Mouse (Mus musculus) kidney, adult 18-20 months (tissue): ENCODE results near the gene Adat1.
A peak's percentile ranks its signal among the peaks of the same experiment; 100 is the strongest.
"Not testable (repeated sequence)": the region's sequence is repeated elsewhere in the genome, so short reads cannot be mapped to it uniquely, and the experiment has no call there.

Source experiments
- DNase-seq: peaks from one replicate; pipeline ENCODE4 v3.0.0; 2021

Adat1 gene

DNA sequence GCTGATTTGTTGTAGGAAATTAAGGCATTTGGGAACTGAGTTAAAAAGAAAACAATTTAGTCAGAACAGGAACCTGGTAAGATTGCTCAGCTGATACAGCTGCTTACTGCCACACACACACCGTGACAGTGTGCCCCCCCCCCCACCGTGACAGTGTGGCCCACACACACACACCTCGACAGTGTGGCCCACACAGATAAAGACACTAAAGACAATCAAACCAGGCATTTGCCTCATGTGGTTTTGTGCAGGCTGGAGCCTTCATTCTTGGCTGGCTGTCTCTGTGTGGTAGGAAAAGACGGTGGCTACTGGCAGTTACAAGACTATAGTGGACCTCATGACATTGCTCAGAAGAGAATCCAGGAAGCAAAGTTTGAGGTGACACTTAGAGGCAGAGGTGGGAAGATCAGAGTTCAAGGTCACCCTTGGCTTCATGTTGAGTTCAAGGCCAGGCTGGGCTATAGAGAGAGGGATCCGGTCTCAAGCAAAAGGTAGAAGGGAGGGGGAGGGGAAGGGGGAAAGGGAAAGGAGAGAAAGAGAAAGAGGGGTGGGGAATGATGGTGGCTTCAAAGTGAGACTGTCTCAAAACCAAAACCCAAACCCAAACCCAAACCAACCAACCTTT is 24.7 kb downstream of the Adat1 start:
- DNase-seq, result no peak

DNA sequence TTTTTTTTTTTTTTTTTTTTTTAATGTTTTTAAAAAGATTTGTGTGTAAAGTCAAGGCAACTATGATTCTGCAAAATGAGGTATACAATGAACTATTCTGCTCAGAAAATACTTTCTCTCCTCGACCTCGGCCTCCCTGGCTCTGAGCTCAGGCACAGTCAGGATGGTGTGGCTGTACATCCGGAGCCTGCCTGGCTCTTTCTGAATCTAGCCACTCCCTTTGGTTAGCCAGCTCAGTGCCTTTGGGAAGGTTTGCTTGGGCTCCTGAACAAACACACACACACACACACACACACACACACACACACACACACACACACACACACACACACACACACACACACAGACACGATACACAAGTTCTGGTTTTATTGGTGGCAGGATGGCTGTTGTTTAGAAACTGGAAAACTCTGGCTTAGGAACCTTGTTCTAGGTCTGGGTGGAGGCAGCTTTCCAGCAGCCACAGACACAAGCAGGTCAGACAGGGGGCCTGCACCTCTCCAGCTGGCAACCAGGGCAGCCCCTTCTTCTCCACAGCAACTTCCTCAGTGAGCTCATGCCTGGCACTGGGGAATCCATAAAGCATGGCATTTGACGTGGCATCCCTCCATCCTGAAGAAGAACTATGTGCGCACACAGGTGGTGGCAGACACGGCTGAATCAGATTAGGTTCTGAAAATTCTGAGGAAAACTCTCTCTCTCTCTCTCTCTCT is 27.1 kb downstream of the Adat1 start:
- DNase-seq, result no peak

DNA sequence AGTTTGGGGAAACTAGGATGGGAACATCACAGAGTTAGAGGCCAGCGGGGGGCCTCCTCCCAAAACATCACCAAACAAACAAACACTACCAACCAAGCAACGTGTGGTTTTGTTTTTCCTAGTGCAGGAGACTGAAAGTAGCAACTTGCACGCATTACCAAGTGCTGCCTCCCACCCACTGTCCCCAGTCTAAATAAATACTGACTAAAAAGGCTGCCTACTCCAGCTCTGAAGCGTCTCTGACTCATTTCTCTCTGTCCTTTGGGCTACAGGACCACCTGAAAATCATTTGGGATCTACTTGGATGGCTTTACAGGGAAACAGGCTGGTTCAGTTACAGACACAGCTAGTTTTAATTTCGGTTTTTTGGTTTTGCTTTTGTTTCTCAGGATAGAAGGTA is 27.8 kb downstream of the Adat1 start:
- no peak for DNase-seq

DNA sequence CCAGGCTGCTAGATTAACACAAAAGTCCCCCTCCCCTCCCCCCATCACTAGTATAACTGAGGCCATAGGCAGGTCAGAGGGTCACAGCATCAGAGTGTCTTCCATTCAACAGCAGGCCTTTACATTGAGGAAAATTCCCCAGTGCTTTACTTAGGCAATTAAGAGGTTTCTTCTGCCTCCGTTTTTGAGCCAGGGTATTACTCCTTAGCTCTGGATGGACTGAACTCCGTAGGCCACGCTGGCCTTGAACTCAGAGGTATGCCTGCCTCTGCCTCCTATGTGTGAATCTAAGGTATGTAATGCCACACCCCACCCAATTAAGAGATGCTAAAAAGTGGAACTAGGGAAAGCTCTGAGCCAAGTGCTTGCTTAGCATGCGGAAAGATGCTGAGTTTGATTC is 28.6 kb downstream of the Adat1 start:
- DNase-seq, result no peak

DNA sequence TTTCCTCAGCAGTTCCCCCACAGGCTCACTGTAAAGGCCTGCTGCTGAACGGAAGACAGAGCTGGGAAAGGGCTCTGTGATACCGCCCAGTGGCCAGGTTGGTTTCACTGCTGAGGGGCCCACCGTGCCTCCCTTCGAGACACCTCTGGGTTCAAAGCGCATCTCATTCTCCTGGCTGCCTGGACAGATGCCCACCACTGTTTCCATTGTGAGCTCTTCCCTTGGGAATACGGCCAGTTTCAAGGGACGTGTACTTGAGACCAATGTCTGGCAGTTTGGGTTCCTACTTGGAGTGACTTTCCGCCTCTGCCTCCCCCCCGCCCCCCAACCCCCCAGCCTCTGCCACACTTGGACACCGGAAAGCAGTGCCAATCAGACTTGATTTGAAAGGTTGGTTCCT is 29.0 kb downstream of the Adat1 start:
- DNase-seq, result no peak

DNA sequence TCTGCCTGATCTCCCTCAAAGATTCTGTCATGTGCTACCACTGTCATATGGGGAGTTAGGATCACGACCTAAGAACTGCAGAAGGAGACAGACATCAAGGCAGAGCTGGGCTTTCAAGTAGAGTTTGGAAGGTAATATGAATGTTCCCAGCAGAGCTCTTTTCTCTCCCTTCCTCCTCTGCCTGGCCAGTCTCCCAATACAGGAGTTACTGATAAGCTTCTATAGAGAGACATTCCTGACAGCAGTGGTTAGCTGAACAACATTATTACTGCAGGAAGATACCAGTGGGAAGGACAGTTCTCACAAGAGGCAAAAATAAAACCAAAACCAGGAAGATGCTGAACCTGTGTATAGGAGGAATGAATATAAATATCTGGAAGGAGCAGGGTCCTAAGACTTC is 29.5 kb downstream of the Adat1 start:
- no peak for DNase-seq

DNA sequence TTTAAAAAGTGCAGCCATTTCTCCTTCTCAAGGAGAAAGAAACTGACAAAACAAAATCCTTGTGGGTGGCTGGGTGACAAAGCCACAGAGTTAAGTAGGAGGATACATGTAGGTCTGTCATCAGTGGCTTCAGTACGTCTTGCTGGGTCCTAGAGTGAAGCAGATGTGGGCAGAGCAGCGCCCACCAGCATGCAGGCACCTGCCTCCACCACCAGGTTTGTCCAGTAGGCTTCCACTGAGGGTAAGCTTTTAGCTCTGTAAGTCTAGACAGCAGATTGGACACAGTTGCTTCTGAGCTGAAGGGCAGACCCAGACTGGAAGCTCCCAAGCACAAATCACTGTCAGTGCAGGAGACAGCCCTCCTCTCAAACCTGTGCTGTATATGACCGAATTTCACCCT is 30.8 kb downstream of the Adat1 start:
- no peak for DNase-seq

DNA sequence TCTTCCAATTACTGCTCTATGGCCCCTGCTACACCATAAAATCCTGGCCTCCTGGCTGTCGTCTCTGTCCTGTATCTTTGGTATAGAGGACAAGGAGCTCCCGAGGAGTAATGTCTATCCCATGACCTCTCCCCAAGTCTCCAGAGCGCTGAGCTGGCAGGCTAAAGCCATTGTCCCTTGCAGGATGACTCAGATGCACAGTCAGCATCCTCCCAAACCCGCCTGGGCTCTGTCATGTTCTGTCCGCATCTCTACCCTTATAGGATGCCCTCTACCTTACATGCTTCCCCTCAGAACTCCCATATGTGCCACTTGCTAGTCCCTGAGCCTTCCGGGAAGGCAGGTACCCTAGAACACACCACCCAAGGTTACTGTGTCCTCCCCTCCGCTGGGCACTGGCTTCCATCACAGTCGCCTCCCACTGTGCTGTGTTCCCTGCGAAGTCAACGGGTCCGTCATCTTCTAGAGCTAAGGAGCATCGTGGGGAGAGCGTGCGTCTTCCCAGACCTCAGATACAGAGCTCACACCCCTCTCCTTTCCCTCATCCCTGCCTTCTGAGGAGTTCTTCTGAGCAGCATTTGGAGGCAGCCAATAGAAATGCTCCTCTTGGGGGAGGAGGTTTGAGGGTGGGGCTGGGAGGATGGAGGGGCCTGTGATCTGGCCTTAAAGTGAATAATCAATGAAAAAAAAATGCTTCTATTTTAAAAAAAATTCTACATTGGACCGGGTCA is 31.3 kb downstream of the Adat1 start:
- DNase-seq, result no peak

DNA sequence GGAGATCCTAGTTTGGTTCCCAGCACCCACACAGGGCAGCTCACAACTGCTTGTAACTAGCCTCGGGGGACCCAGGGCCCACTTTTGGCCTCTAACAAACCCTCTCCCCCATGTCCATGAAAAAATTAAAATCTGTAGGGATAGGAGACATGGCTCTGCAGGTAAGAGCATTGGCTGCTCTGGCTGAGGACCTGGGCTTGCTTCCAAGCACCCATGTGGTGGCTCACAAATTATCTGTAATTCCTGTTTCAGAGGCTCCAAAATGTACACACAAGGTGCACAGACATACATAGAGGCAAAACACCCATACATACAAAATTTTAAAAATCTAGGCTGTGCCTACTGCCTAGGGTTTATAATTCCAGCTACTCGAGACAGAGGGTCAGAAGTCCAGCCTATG is 34.9 kb downstream of the Adat1 start:
- DNase-seq, result no peak

DNA sequence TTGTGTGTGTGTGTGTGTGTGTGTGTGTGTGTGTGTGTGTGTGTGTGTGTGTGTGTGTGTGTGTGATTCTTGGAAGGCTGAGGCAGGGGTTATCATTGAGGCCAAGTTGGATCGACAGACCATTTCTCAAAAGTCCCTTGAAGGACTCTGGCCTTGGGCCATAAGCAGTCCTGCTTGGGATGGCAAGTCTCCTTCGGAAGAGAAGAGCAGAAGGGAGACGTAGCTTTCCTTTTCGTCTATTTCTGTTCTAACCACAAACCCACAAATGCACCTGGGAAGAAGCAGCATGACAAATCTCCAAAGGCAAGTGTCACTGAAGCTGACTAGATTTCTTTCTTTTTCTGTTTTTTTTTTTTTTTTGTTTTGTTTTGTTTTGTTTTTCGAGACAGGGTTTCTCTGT is 36.2 kb downstream of the Adat1 start:
- DNase-seq, result no peak

DNA sequence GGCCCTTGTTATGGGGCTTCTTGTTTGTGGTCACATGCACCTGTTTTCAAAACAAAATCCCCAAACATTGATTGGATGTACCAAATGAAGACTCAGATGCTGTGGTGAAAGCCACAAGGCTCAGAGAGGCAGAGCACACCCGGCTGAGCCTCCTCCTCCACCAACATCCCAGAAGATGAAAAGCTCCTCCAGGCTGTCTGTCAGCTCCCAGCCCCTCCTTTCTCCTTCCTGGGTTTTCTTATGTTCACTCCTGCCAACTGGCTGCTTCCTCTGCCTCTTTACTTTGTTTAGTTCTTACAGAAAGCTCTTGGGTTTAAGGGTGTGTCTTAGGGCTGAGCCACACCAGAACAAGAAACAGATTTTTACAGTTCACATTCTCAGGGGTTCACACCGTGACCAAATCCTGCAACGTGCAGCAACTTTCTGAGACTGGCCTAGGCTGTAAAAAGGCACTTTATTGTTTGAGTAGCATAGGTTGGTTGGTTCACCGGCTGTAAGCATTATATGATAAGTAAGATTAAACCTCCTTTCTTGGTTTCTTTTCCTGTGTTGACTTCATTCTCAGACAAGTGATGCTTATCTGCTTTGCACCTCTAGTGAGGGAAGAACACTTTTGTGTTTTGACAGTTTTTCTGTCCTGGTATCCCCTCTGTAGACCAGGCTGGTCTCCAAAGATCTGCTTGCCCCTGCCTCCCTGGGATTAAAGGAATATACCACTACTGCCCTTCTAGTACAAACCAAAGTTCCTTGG is 37.1 kb downstream of the Adat1 start:
- DNase-seq, result no peak

DNA sequence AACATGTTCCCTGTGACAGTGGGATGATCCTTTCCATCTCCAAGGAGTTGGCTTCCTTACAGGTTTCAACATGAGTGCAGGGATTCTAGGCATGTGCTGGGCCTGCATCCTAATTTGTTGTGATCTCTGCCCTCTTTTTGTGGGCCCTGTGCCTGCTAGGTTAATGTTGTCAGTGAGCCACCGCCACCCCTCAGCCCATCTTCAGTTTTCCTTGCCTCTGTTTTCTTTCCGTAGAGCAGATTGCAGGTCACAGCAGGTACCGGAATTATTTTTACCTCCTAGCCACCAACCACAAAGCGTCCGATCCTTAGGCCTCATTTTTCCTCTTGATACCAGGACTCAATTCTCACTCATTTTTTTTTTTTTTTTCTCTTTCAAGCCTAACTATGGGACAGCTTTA is 40.2 kb downstream of the Adat1 start:
- DNase-seq, result no peak

DNA sequence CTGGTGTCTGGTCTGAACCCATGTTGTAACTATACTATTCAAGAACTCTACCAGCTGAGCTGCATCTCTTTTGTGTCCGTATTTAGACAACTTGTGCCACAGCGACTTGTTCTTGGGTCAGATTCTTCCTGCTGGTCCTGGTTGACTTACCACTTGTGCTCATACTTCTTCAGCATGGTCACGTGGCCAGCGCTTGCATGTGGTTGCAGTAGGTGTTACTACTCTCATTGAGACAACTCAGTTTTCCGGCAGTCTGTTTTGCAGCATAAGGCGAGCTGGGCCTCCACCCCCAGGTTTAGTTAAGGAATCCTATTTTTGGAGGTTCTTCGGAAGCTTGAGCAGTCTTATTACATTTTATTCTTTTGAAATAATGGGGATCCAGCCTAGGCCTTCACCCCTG is 40.8 kb downstream of the Adat1 start:
- no peak for DNase-seq

DNA sequence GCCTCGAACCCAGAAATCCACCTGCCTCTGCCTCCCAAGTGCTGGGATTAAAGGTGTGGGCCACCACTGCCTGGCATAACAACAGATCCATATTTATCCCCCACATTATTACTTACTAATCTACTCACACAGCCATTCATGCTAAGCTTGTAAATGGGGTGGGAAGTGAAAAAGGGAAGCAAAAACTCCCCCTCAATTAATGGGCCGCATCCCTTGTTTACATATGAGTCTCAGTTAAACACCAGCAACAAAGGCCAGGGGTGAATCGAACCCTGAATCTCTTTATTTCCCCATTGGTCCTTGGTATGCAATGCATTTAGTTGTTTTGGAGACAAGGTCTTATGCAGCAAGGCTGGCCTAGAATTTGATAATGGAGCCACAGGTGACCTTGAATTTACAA is 41.3 kb downstream of the Adat1 start:
- DNase-seq, result no peak

DNA sequence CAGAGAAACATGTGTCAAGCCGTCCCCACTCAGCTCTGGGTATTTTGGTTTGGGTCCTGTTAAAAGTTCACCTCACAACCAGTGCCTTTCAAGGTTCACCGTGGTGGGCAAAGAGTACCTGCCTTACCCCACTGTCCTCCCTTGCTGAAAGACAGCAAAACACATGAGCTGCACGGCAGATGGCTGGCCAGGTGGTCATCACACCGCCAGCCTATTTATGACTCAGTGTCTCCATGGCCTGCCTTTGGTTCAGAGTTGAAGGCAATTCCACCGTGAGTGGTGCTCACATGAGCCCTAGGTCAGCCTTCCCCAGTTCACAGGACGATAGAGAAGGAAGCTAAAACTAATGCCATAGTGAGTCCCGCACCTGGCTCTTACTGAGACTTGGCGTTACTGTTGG is 44.1 kb downstream of the Adat1 start:
- no peak for DNase-seq

DNA sequence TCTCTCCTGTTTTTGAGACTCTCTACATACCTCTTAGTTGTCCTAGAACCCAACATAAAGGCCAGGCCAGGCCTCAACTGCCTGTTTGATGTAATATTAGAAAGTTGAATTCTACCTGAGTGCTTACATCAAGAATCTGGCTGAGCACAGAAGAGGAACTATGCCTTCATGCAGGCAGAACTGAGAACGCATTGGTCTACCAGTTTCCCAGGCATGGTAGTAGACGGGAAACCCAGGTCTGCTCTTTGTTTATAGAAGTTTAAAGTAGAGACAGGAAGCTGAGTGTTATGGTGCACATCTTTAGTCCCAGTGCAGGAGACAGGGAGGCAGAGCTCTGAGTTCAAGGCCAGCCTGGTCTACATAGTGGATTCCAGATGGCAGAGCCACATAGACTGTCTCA is 45.0 kb downstream of the Adat1 start:
- DNase-seq, result no peak

DNA sequence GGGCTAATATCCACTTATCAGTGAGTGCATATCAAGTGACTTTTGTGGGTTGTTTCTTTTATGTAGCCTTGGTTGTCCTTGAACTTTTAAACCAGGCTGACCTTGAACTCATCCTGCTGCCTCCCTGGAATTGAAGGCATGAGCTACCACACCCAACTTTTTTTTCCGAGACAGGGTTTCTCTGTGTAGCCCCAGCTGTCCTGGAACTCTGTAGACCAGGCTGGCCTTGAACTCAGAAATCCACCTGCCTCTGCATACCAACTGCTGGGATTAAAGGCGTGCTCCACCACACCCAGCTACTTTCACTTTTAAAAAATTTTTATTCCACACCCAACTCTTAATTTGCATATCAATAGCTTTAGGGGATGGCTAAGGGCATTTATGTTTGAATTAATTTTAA is 48.6 kb downstream of the Adat1 start:
- no peak for DNase-seq

DNA sequence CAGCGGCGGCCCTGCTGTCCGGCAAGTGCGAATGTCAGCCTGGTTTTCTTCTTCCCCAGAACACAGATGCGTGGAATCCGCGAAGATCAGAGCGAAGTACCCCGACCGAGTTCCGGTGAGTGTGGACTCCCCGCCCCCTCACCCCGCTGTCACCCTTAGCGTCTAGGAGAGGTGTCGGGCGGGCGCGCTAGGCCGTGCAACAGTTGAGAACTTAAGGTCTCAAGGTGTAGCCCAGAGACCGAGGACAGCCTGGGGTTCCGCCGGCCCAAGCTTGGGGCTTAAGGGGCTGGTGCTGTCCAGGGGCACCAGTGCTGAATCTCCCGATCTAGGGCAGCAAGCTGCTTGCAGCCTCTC is 51.0 kb downstream of the Adat1 start:
- DNase-seq, result peak; percentile 53

DNA sequence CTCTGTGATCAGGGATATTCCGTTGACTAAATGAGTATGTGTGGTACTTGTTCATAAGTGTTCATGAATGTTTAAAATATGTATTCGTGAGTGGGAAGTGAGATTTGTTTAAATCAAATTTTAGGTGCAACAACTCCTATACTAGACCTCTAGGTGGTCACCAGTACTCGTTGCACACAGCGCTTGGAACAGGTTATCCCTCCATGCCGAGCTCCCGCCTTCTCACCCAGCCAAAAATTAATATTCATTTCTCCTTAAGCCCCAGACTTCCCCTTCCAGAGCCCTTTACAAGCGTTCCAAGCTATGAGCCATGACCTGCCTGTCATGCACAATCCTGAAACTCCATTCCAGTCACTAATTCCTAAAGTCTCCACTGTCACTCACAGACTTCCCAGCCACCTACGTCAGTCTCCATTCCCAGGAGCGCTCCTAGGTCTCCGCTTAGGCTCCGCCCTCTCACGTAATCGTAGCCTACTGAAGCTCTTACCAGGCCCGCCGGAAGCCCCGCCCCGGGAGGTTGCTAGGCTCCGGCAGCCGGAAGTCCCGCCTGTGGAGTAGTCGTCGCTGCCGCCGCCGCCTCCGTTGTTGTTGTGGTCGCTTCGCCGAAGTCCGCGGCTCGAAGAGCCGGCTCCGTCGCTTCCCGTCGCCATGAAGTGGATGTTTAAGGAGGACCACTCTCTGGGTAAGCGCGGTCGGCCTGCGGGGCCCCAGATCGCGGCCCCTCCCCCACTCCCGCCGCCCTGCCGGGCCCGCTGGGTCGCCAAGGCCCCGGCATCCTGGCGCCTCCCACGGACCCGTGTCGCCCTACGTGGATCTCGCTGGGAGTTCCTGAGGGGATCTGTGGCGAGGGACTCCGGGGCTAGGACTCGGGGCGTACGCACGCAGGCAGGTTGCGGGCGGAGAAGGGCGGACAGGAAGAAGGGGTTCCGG is 51.7 kb downstream of the Adat1 start, which contains the start of gene Gabarapl2:
TSS of gene Gabarapl2 (plus strand) at position 533 of the 930 bp plus-strand sequence.
- DNase-seq, result peak; percentile 98

DNA sequence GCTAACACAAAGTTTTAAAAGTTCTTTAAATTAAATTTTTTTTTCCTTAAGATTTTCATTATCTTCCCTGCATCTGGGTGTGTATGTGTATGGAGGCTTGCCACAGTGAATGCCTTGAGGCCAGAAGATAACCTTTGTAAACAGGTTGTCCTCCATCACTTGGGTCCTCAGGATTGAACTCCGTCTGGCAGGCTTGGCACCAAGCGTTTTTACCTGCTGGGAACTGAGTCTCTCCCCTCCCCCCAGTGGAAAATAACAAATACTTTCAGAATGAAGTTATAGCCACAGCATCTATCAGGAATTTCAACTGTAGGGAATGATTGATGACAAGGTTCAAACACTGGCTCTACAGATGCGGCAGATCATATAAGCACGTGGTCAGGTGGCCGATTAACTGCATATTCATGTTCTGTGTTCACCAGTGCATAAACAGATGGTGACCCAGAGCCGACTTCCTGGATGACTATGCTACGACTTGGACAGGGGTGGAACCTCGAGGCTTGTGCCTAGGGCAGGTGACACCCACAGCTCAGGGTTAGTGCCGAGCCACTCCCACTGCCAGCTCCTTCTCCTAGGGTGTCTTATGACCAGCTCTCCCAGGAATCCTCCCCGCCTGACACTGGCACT is 52.5 kb downstream of the Adat1 start:
- peak; percentile 69 for DNase-seq

DNA sequence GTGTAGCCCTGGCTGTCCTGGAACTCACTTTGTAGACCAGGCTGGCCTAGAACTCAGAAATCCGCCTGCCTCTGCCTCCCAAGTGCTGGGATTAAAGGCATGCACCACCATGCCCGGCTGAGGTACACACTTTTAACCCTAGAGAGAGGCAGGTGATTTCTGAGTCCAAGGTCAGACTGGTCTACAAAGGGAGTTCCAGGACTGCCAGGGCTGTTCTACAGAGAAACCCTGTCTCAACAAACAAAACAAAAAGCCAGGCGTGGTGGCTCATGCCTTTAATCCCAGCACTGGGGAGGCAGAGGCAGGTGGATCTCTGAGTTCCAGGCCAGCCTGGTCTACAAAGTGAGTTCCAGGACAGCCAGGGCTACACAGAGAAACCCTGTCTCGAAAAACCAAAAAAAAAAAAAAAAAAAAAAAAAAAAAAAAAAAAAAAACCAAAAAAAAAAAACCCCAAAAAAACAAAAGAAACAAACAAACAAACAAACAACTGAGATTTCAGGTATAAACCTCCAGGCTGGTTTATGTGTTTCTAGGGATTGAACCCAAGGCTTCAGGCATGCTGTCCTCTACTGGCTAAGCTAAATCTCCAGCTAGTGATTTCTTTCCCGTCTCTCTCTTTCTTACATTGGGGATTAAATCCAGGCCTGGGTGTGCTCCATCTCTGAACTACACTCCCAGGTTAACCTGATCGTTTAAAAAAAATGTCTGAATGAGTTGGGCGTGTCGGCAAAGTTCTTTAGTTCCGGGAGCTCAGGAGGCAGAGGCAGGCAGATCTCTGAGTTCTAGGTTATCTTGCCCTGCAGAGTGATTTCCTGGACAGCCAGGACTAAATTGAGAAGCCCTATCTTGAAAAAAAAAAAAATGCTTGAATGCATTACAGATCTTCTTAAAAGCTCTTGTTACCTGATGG is 53.8 kb downstream of the Adat1 start:
- not testable (repeated sequence) for DNase-seq
